In genomic region chr8:87832381-87833325, GRCm38 (mm10) we compare ENCODE assay signal across 10 mouse cellular contexts.
DNase-seq lines count a peak whose midpoint lies in the region; ATAC-seq and TF ChIP-seq lines count a peak whose summit lies in the region.
"Had no signal": no experiment of that assay in that cellular context is flagged by ENCODE, and none has a peak within 500 bp of the region (broad histone marks: within the 10 kb centered on the region; RNA-seq: fewer than 3 reads in every experiment).

No protein-coding gene starts in this region.

- no peak for TF ChIP-seq CTCF in lung, embryonic 14.5 days (IDR thresholded peaks at IDR 0.05; ENCODE audit: low read depth)
- TF ChIP-seq CTCF in lung, postnatal 0 days (IDR thresholded peaks at IDR 0.05): no peak
- no peak for TF ChIP-seq CTCF in cerebellum, adult 2 months (IDR thresholded peaks at IDR 0.05; ENCODE audit: borderline replicate concordance, insufficient read depth, low read depth, low read length)

- TF ChIP-seq EP300 in lung, postnatal 0 days (IDR thresholded peaks at IDR 0.05): no peak

- no peak overlapping the region for H3K4me3 ChIP-seq in lung, embryonic 14.5 days (ENCODE audit: low read depth, low read length)
- H3K4me3 ChIP-seq in lung, postnatal 0 days (ENCODE audit: low read depth, low read length): no peak overlapping the region
- no peak overlapping the region for H3K4me3 ChIP-seq in embryonic facial prominence, embryonic 12.5 days
- H3K4me3 ChIP-seq in hindbrain, embryonic 16.5 days (ENCODE audit: low read length): no peak overlapping the region
- no peak overlapping the region for H3K4me3 ChIP-seq in neural tube, embryonic 12.5 days
- no peak overlapping the region for H3K4me3 ChIP-seq in cerebellum, adult 2 months (replicated peaks; ENCODE audit: insufficient read depth, low read depth, low read length)
- H3K4me3 ChIP-seq: myocyte had no signal

- no peak overlapping the region for H3K9ac ChIP-seq in lung, embryonic 14.5 days
- H3K9ac ChIP-seq in lung, postnatal 0 days (replicated peaks; ENCODE audit: low read depth): no peak overlapping the region
- peak overlapping the region; percentile 30; the same call in 1 of the 2 replicates for H3K9ac ChIP-seq in embryonic facial prominence, embryonic 12.5 days
- 0 out of 2 replicates have a peak overlapping the region, but pooled peaks have one; percentile 19 for H3K9ac ChIP-seq in hindbrain, embryonic 16.5 days (ENCODE audit: low read depth, low read length)
- peak overlapping the region; percentile 26; the same call in 1 of the 2 replicates for H3K9ac ChIP-seq in neural tube, embryonic 12.5 days

- WGBS in lung, embryonic 14.5 days: 70% methylated on average over 23 of the region's 23 CpGs
- WGBS in lung, postnatal 0 days: 76% methylated on average over 23 of the region's 23 CpGs
- WGBS in embryonic facial prominence, embryonic 12.5 days: 30% methylated on average over 23 of the region's 23 CpGs
- 25% methylated on average over 23 of the region's 23 CpGs for WGBS in hindbrain, embryonic 16.5 days
- 11% methylated on average over 23 of the region's 23 CpGs for WGBS in neural tube, embryonic 12.5 days
- WGBS in cerebellum, adult 2 months: 80% methylated on average over 23 of the region's 23 CpGs

- no peaks in the 10 kb centered on the region for H3K27me3 ChIP-seq in lung, embryonic 14.5 days (ENCODE audit: insufficient read depth, low read length)
- no peaks in the 10 kb centered on the region for H3K27me3 ChIP-seq in lung, postnatal 0 days (replicated peaks; ENCODE audit: insufficient read depth, low read length)
- H3K27me3 ChIP-seq in embryonic facial prominence, embryonic 12.5 days: no peaks in the 10 kb centered on the region
- H3K27me3 ChIP-seq in hindbrain, embryonic 16.5 days (replicated peaks; ENCODE audit: control insufficient read depth, insufficient read depth, low read length): no peaks in the 10 kb centered on the region
- H3K27me3 ChIP-seq in neural tube, embryonic 12.5 days (replicated peaks): no peaks in the 10 kb centered on the region
- H3K27me3 ChIP-seq in cerebellum, adult 2 months (ENCODE audit: control insufficient read depth, insufficient read depth, low read length): no peaks in the 10 kb centered on the region

- H3K36me3 ChIP-seq in lung, embryonic 14.5 days (ENCODE audit: insufficient read depth): no peaks in the 10 kb centered on the region
- H3K36me3 ChIP-seq in lung, postnatal 0 days (ENCODE audit: insufficient read depth, low read length): no peaks in the 10 kb centered on the region
- H3K36me3 ChIP-seq in embryonic facial prominence, embryonic 12.5 days: no peaks in the 10 kb centered on the region
- no peaks in the 10 kb centered on the region for H3K36me3 ChIP-seq in hindbrain, embryonic 16.5 days (ENCODE audit: control insufficient read depth, insufficient read depth, low read length)
- no peaks in the 10 kb centered on the region for H3K36me3 ChIP-seq in neural tube, embryonic 12.5 days

- no peaks in the 10 kb centered on the region for H3K9me3 ChIP-seq in lung, embryonic 14.5 days (ENCODE audit: low read depth, low read length)
- H3K9me3 ChIP-seq in lung, postnatal 0 days (ENCODE audit: low read length): no peaks in the 10 kb centered on the region
- no peaks in the 10 kb centered on the region for H3K9me3 ChIP-seq in embryonic facial prominence, embryonic 12.5 days
- no peaks in the 10 kb centered on the region for H3K9me3 ChIP-seq in hindbrain, embryonic 16.5 days (ENCODE audit: control insufficient read depth, low read length)
- no peaks in the 10 kb centered on the region for H3K9me3 ChIP-seq in neural tube, embryonic 12.5 days

- peak overlapping the region; percentile 88 for H3K27ac ChIP-seq in lung, embryonic 14.5 days (ENCODE audit: low read depth)
- no peak overlapping the region for H3K27ac ChIP-seq in lung, postnatal 0 days (ENCODE audit: low read length)
- H3K27ac ChIP-seq in embryonic facial prominence, embryonic 12.5 days: peak overlapping the region; percentile 87
- peak overlapping the region; percentile 57 for H3K27ac ChIP-seq in hindbrain, embryonic 16.5 days (ENCODE audit: low read depth, low read length)
- peak overlapping the region; percentile 88 for H3K27ac ChIP-seq in neural tube, embryonic 12.5 days
- H3K27ac ChIP-seq in cerebellum, adult 2 months (ENCODE audit: insufficient read depth, low read length): no peak overlapping the region

- no peak for DNase-seq in lung, embryonic 14.5 days
- DNase-seq in lung, postnatal 0 days (ENCODE audit: low spot score): no peak
- DNase-seq in ovary, postnatal 36 days (ENCODE audit: low spot score): no peak
- DNase-seq in cerebellum, adult 2 months: no peak
- no peak for DNase-seq in gastrocnemius, postnatal 36 days
- DNase-seq: adrenal gland, postnatal 10 days had no signal

- ATAC-seq in lung, embryonic 14.5 days (ENCODE audit: insufficient read depth): no peak
- ATAC-seq in lung, postnatal 0 days: no peak
- no peak for ATAC-seq in embryonic facial prominence, embryonic 12.5 days (ENCODE audit: insufficient number of reproducible peaks, insufficient read depth, low FRiP score, low TSS enrichment)
- ATAC-seq in hindbrain, embryonic 16.5 days: no peak
- ATAC-seq in neural tube, embryonic 12.5 days (ENCODE audit: low FRiP score, low read depth): no peak

- TF ChIP-seq POLR2A in cerebellum, adult 2 months (IDR thresholded peaks at IDR 0.05; ENCODE audit: borderline replicate concordance, insufficient read depth, low read length): no peak

- intact Hi-C loops in gastrocnemius, postnatal 36 days (cut with DNase I): no loop called here

- peaks cover 55% of the 10 kb centered on the region for H3K4me1 ChIP-seq in lung, embryonic 14.5 days (ENCODE audit: insufficient read depth)
- 0 out of 2 replicates have a peak, but pooled peaks cover 9% of the 10 kb centered on the region for H3K4me1 ChIP-seq in lung, postnatal 0 days (ENCODE audit: insufficient read depth, low read depth, low read length)
- H3K4me1 ChIP-seq in embryonic facial prominence, embryonic 12.5 days: peaks cover 84% of the 10 kb centered on the region
- H3K4me1 ChIP-seq in hindbrain, embryonic 16.5 days (ENCODE audit: control insufficient read depth, insufficient read depth, low read depth, low read length): peaks cover 72% of the 10 kb centered on the region
- H3K4me1 ChIP-seq in neural tube, embryonic 12.5 days: peaks cover 77% of the 10 kb centered on the region
- no peaks in the 10 kb centered on the region for H3K4me1 ChIP-seq in cerebellum, adult 2 months (ENCODE audit: control insufficient read depth, insufficient read depth, low read length)

- H3K4me2 ChIP-seq in lung, embryonic 14.5 days: no peak overlapping the region
- H3K4me2 ChIP-seq in lung, postnatal 0 days (replicated peaks; ENCODE audit: low read depth, low read length): no peak overlapping the region
- peak overlapping the region; percentile 24; the same call in 1 of the 2 replicates for H3K4me2 ChIP-seq in embryonic facial prominence, embryonic 12.5 days (replicated peaks)
- H3K4me2 ChIP-seq in hindbrain, embryonic 16.5 days (ENCODE audit: low read length): no peak overlapping the region
- H3K4me2 ChIP-seq in neural tube, embryonic 12.5 days (replicated peaks): peak overlapping the region; percentile 37

Comparison
In these comparisons a context has a peak if more than half of its experiments do, and no peak if none do; other contexts are left out.
1. H3K27ac ChIP-seq: peak in lung, embryonic 14.5 days (single experiment), embryonic facial prominence, embryonic 12.5 days (single experiment), hindbrain, embryonic 16.5 days (single experiment) and neural tube, embryonic 12.5 days (single experiment); none in lung, postnatal 0 days (single experiment) and cerebellum, adult 2 months (single experiment).
2. H3K4me2 ChIP-seq: peak in embryonic facial prominence, embryonic 12.5 days (single experiment) and neural tube, embryonic 12.5 days (single experiment); none in lung, embryonic 14.5 days (single experiment), lung, postnatal 0 days (single experiment) and hindbrain, embryonic 16.5 days (single experiment).
3. H3K9ac ChIP-seq: peak in embryonic facial prominence, embryonic 12.5 days (single experiment), hindbrain, embryonic 16.5 days (single experiment) and neural tube, embryonic 12.5 days (single experiment); none in lung, embryonic 14.5 days (single experiment) and lung, postnatal 0 days (single experiment).